Mouse (Mus musculus) olfactory bulb, adult 2 months (tissue): ENCODE measurements at regions not wholly inside any gene's neighbourhood (a gene's known extent, or its start where the extent isn't known, plus 50 kb on each side); places are given as distances from the start of the nearest gene placed in this dataset.

Source experiments
- CTCF ChIP-seq: fragments of 200-500 bp; IDR thresholded peaks from 2 replicates; pipeline ENCODE4 v1.5.1; 2012; ENCODE audit warnings: low read depth, mild to moderate bottlenecking, low read length, moderate library complexity; ENCODE audit not compliant: insufficient read depth
- POLR2A ChIP-seq: fragments of 200-500 bp; IDR thresholded peaks from 2 replicates; pipeline ENCODE4 v1.6.1; 2012; ENCODE audit warnings: mild to moderate bottlenecking, low read depth, low read length, moderate library complexity; ENCODE audit not compliant: insufficient read depth

- TF ChIP-seq CTCF (no peak), POLR2A (no peak)
Measured at GRCm38 (mm10) chr13:43854973-43855372, 70.4 kb downstream of the Cd83 start.
